Mouse (Mus musculus) brain, embryonic 14.5 days (tissue): Measurements from ENCODE around the gene Mns1. TPM values are rescaled to one million over a fixed set of nuclear protein-coding genes. Genes with fewer than 3 reads are reported as not detected.
A peak's percentile ranks its signal among the peaks of the same experiment; 100 is the strongest.

Experiments
- DNase-seq: peaks from one replicate; pipeline ENCODE4 v3.0.0-alpha.2; 2011; ENCODE audit warnings: low read depth
- CTCF ChIP-seq: fragments of 200-500 bp; IDR thresholded peaks from 2 replicates; pipeline ENCODE4 v1.5.1; 2012; ENCODE audit warnings: inconsistent platforms, mild to moderate bottlenecking, moderate library complexity, borderline replicate concordance; ENCODE audit not compliant: insufficient read depth, insufficient read length; ENCODE audit errors: extremely low read depth
- POLR2A ChIP-seq: fragments of 200-500 bp; IDR thresholded peaks from 2 replicates; pipeline ENCODE4 v1.6.1; 2012; ENCODE audit warnings: mild to moderate bottlenecking, inconsistent platforms, borderline replicate concordance; ENCODE audit not compliant: poor library complexity, insufficient read depth, insufficient read length, severe bottlenecking; ENCODE audit errors: extremely low read depth
- polyA plus RNA-seq: library from polyadenylated mRNA; depleted of rRNA; stranded (reverse); fragments of >200 nt; gene quantifications from 2 replicates; pipeline ENCODE4 v1.2.3, GENCODE M21; 2012

Gene Mns1
- polyA plus RNA-seq, 1 experiment = 6.7 TPM

DNA sequence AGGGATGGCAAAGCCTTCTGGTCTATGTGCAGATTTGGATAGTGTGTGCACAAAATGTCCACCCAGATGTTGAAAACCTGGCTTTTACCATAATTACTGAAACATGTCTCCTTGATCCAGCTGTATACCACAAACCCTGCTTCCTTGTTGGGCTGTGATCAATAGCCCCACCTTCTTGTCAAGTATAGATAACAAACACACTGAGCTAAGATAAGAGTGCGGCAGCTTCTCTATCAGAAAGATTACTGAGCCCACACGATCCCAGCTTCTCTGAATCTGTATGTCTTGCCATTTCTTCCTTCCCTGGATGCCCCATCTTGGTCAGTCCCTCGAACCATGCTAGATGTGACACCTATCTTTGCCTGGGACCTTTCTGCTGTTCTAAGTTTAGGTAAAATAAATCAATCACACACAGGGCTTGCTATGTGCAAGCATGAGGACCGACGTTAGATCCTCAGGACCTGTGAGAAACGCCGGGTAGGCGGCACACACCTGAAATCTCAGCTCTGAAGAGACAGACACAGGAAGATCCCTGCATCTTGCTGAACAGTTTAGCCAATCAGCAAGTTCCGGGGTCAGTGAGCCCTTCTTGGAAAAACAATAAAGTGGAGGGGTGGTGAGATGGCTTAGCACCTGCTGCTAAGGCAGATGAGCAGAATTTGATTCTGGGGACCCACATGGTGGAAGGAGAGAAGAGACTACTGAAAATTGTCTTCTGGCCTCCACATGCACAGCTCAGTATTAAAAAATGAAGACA is 31.8 kb upstream of the Mns1 start:
- no peak for DNase-seq
- TF ChIP-seq CTCF (no peak), POLR2A (no peak)

- peak; percentile 93 for DNase-seq
- TF ChIP-seq POLR2A (no peak), CTCF (peak; percentile 90)
These were observed 29.7 kb upstream of the Mns1 start for GRCm38 (mm10) chr9:72408131-72408586.

DNA sequence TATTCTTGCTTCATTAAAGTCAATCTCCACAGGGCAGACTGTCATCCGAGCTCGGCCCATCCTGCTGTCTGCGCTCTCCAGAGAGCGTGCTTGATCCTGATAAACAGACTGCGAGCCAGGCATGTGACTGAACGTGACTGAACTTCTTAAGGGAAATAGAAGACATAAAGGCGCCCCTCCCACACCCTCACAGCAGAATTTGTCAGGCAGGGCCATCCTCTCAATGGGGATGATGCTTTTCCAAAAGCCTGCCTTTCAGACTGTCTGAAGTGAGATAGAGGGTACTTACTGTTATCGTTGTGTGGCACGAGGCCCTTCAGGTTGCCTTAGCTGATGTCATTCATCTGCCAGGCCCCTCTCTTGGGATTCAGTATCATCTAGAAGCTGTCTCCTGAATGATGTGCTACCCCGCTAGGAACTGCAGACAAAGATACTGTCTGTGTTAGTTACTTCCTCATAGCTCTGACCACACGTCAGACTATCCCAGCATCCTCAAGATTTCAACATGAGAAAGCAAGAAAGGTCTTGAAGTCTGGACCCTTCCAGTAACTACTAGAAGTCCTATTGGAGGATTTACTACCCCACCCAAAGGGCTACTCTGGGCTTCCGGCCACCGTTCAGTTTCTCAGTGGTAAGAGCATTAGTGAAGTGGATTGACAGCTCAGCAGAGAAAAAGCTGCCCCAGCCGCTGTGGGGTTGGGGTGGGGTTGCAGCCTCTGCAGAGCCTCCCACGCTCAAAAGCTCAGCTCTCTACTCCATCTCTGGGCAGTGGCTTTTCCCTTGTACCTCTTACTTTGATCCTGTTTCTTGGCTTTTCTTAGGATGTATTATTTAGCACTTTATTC is 28.2 kb upstream of the Mns1 start:
- no peak for TF ChIP-seq CTCF
- no peak for TF ChIP-seq POLR2A
- peak; percentile 69 for DNase-seq

DNA sequence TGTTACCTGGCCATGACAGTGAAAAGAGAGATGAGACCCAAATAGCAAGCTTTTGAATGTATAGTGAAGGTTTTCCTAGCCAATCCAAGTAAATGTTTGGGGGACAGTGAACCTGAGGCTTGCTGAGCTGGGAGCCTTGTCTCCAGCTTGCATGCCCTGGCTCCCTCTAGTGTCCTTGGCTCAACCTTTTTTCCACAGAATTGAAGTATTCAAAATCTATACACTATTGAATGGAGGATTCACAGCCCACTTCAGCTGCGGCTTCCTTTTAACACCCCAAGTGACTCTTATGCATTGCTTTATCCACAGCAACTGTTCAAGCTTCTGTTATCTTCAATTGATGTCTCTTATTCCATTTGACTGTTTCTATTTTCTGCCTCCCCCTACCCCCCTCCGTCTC is 26.1 kb upstream of the Mns1 start:
- peak; percentile 58 for DNase-seq

DNA sequence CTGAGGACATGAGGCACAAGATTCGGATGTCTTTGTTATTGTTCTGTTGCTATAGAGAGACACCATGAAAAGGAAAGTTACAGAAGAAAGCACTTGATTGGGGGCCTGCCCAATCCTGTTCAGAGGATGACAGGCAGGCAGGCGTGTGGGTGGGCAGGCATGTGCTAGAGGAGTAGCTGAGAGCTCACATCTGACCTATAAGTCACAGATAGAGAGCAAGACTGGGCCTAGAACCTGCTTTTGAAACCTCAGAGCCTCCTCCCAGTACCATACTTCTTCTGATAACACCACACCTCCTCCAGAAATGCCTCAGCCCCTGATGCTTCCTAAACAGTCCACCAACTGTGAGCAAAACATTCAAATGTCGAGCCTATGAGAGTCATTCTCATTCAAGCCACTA is 19.4 kb upstream of the Mns1 start:
- TF ChIP-seq CTCF (no peak), POLR2A (no peak)
- DNase-seq = no peak

More for the DNA sequence above, 26.1 kb upstream of the Mns1 start:
- TF ChIP-seq POLR2A = no peak
- peak; percentile 60; the same call in 1 of the 2 replicates for TF ChIP-seq CTCF

DNA sequence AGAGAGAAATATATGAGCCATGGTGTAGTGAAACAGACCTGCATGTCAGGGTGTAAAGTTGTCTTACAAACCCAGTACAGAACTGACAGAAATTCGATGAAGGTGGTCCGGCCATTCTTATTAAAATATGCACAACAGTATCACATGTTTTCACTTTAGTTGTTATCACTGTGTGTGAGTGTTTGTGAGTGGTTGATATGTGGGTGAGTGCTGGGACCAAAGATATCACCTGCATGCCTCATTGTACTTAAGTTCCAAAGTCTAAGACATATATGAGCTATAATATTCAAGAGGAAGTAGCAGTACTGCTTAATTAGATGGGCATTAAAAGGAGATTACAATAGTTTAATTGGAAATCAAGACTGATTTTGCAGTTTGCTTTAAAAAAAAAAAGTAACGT is 17.3 kb upstream of the Mns1 start:
- DNase-seq = no peak

DNA sequence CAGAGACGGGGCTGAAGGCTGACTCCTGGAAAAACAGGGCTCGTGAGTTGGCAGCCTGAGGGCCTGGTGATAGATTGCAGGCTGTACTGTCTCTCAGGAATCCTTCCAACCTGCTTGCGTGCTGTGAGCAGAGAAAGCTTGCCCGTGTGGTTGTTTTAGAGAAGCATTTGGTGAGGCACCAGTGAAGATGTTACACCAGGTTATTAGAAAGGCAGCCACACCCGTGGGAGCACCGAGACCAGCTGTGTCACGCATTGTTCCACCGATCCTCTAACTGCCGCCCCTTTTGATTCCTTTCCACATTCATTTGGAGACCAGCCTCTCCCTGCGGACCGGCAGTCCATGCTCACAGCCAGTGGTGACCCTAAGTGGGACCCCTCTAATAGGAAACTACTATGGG is 15.5 kb upstream of the Mns1 start:
- TF ChIP-seq POLR2A (no peak), CTCF (no peak)
- peak; percentile 37 for DNase-seq

More for the DNA sequence above, 17.3 kb upstream of the Mns1 start:
- TF ChIP-seq POLR2A (no peak), CTCF (no peak)

DNA sequence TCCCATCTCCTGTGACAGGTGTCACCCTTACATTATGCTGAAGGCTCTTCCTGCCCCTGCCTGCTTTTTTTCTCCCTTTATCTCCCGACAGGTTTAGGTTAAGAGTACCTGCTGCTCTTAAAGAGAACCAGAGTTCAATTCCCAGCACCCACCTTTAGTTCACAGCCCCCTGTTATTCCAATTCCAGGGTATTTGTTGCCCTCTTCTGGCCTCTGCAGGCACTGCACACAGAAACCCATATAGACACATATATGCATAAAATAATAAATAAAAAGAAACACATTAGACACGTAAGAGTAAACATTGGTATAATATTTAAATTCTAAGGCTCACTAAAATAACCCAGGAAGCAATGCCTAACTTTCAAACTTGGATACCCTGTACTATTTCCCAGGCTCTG is 15.1 kb upstream of the Mns1 start:
- TF ChIP-seq CTCF (no peak), POLR2A (no peak)

DNA sequence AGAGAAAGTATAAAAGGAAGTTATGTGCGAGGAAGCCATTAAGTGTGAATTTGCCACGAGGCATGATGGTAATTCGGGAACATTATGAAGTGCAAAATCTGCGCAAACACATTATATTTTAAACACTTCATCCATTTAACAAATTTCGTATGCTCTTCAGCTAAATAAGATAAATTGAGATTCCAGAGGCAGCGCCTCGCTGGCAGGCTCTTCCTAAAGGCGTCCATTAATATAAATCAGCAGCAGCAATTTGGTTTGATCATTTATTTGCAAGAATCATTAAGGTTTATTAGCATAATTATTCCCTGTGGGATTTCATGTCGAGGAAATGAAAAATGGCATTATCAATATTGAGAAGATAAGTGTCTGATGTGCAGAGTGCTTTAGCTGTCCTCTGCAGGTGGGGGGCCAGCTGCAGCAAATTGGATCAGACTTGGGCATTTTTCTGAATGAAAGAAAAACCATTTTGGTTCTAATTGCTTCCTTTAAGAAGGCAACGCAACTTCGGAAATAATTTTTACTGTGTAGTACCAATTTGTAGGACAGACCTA is 12.4 kb upstream of the Mns1 start:
- DNase-seq = peak; percentile 66

More for the DNA sequence above, 15.1 kb upstream of the Mns1 start:
- DNase-seq = no peak

DNA sequence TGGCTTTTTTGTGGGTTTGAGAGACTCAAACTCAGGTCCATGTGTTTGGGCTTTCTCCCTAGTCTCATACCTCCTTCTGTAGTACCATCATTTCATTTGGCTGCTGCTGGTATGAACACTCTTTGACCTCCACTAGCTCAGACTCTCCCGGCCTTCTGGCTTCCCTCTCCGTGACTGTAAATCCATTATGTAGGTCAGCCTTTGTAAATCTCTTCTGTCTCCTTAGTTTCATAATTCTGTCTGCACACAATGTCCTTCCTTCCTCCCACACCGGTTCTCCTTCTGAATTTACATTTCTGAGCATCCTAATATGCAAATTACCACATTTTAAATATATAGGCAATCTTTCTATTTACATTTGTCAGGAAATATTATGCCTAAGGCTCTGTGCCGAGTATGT is 9.9 kb upstream of the Mns1 start:
- TF ChIP-seq POLR2A = no peak
- no peak for TF ChIP-seq CTCF
- no peak for DNase-seq

More for the DNA sequence above, 12.4 kb upstream of the Mns1 start:
- TF ChIP-seq POLR2A (no peak), CTCF (no peak)

DNA sequence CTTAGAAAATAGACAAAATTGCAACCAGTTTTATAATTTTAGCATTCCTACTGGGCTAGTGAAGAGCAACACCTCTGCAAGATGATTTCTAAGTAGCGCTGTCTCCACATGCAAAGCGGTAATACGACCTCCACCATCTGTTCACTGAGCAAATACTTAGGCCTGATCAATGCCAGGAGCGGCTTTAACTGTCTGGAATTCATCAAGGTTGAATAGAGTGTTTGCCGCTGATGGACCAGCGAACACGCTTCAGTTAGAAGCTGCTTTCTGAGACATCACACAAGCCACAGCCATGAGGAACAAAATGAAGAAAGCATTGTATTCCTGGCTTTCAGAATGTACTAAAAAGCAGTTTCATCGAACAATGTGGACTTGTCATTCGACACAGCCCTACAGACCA is 2.9 kb upstream of the Mns1 start:
- TF ChIP-seq POLR2A (no peak), CTCF (no peak)
- peak; percentile 20 for DNase-seq
